Mouse (Mus musculus) G1E (cell line): ENCODE measurements at regions not wholly inside any gene's neighbourhood (a gene's known extent, or its start where the extent isn't known, plus 50 kb on each side); places are given as distances from the start of the nearest gene placed in this dataset.

Experiments used
- CTCF ChIP-seq: IDR thresholded peaks from 2 replicates; pipeline ENCODE4 v1.5.1; 2012; ENCODE audit warnings: low read depth, low read length, inconsistent platforms, mixed read lengths
- GATA1 ChIP-seq: IDR thresholded peaks from 2 replicates; pipeline ENCODE4 v1.6.1; 2012; ENCODE audit warnings: borderline replicate concordance, low read length, inconsistent platforms, mixed read lengths
- TAL1 ChIP-seq: conservative IDR thresholded peaks from 2 replicates; pipeline ENCODE4 v1.6.1; 2012; ENCODE audit warnings: low read depth, low read length, inconsistent platforms, mixed read lengths

DNA sequence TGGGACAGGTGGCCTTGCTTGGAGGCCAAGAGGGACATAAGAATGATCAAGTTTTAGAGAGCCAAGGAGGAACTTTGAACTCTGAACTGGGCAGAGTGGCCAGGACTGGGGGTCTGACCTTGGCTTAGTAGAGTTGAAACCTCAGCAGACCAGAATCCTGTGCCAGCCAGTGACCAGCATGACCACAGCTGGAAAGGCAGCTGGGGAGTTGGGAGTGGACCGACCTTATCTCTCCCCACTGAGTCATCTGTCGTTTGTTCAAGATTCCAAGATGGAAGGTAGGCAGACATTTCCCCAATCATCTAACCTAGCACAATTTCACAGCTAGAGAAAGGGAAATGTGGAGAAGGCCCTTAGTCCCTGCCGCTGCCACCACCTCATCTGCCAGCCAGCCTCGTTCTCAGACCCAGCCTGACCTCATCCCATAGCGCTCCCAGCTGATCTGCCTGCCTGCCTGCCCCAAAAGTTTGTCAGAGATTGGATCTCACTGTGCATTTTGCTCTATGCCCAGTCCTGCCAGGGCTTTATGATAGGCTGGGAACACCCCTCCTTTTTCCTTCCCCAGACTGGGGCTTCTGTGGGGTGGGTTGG is 53.1 kb upstream of the Btrc start:
- TF ChIP-seq CTCF (no peak), GATA1 (no peak), TAL1 (no peak)
